Mouse (Mus musculus) forebrain, embryonic 12.5 days (tissue): Measurements from ENCODE around the gene Slc9a3r1. TPM values are rescaled to one million over a fixed set of nuclear protein-coding genes. Genes with fewer than 3 reads are reported as not detected.

Experiments
- ATAC-seq: fragments of 200-750 bp; cut with Nextera tagmentation; 2 replicates; pipeline ENCODE4 v1.8.0; 2017; ENCODE audit warnings: moderate TSS enrichment; ENCODE audit not compliant: low FRiP score
- H3K27ac ChIP-seq: fragments of 300-500 bp; sonication (generic); 2 replicates; pipeline ENCODE4 v1.5.1; 2016; ENCODE audit warnings: mild to moderate bottlenecking
- H3K27me3 ChIP-seq: fragments of 300-500 bp; sonication (generic); 2 replicates; pipeline ENCODE4 v1.6.1; 2016; ENCODE audit warnings: mild to moderate bottlenecking
- H3K36me3 ChIP-seq: fragments of 300-500 bp; sonication (generic); replicated peaks from 2 replicates; pipeline ENCODE4 v1.6.1; 2016; ENCODE audit warnings: mild to moderate bottlenecking
- H3K4me1 ChIP-seq: fragments of 300-500 bp; sonication (generic); 2 replicates; pipeline ENCODE4 v1.6.1; 2016
- H3K4me2 ChIP-seq: fragments of 300-500 bp; sonication (generic); 2 replicates; pipeline ENCODE4 v1.6.1; 2016; ENCODE audit warnings: mild to moderate bottlenecking, moderate library complexity
- H3K4me3 ChIP-seq: fragments of 300-500 bp; sonication (generic); replicated peaks from 2 replicates; pipeline ENCODE4 v1.5.1; 2016; ENCODE audit warnings: mild to moderate bottlenecking
- H3K9ac ChIP-seq: fragments of 300-500 bp; sonication (generic); 2 replicates; pipeline ENCODE4 v1.6.1; 2016; ENCODE audit warnings: mild to moderate bottlenecking
- H3K9me3 ChIP-seq: fragments of 300-500 bp; sonication (generic); 2 replicates; pipeline ENCODE4 v1.6.1; 2016
- WGBS: fragments of 180-500 bp; shearing (Covaris S2); methylation state at CpG from one replicate; pipeline ENCODE4 v1.1.7; 2016; 5-methylcytosine and 5-hydroxymethylcytosine counted together
- polyA plus RNA-seq: library from polyadenylated mRNA; unstranded; fragments of >200 nt; fragmentation: Nextera tagmentation; extraction: Ambion mirVana; gene quantifications from 2 replicates; pipeline ENCODE4 v1.2.1, GENCODE M21; 2016

Gene Slc9a3r1
- polyA plus RNA-seq, 1 experiment from 2014 or later, result 31.3 TPM

DNA sequence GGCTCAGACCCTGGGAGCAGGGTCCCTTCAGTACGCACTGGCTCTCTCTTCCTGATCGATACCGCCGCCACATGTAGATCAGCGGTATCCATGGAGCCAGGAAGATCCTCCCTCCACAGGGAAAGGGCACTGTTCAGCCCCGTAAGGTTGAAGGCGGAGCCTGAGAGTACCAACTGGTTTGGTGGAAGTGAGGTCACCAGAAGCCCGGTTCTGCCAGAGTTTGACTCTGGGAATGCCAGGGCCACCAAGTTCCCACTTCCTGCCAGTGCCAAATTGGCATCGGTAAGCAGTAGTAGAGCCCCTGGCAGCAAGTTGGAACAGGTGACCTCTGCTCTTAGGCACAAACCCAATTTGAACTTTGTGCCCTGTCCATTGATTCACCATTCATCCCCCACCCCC is 1.8 kb downstream of the Slc9a3r1 start:
- Histone ChIP-seq H3K4me1 (peaks cover 33% of the 10 kb centered on the region), H3K4me2 (peak overlapping the region; percentile 82), H3K27me3 (peaks cover 52% of the 10 kb centered on the region), H3K4me3 (peak overlapping the region; percentile 62), H3K9ac (peak overlapping the region; percentile 65; the same call in 1 of the 2 replicates), H3K9me3 (no peaks in the 10 kb centered on the region), H3K36me3 (no peaks in the 10 kb centered on the region), H3K27ac (no peak overlapping the region)
- no peak for ATAC-seq
- 2% methylated on average over 8 of the region's 9 CpGs for WGBS

DNA sequence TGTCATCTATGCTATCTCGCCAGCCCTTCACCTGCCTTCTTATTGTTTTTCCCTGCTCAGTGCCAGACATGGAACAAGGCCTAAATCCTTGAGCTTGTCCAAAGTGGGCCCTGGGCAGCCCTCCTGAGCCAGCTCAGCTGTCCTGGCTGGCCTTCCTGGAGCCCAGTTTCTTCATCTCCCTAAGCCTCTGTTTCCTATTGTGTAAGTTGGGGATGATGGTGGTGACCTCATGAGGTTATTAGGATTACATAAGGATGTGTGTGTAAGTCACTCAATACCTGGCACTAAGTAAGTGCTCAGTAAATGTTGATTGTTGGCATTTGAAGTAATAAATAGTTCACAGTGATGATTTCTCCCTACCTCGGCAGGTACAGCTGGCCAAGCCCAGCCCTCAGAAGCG is 3.6 kb downstream of the Slc9a3r1 start:
- no peak for ATAC-seq
- no peak overlapping the region for H3K4me3 ChIP-seq
- no peak overlapping the region for H3K4me2 ChIP-seq
- no peaks in the 10 kb centered on the region for H3K9me3 ChIP-seq
- no peaks in the 10 kb centered on the region for H3K36me3 ChIP-seq
- H3K27me3 ChIP-seq, result peaks cover 48% of the 10 kb centered on the region
- no peak overlapping the region for H3K27ac ChIP-seq
- 93% methylated on average over 3 of the region's 3 CpGs for WGBS
- peaks cover 33% of the 10 kb centered on the region for H3K4me1 ChIP-seq
- no peak overlapping the region for H3K9ac ChIP-seq

GRCm38 (mm10) chr11:115167631-115168249 is 4.6 kb downstream of the Slc9a3r1 start:
- no peak for ATAC-seq
- Histone ChIP-seq H3K27ac (no peak overlapping the region), H3K4me1 (peaks cover 35% of the 10 kb centered on the region), H3K9me3 (no peaks in the 10 kb centered on the region), H3K36me3 (no peaks in the 10 kb centered on the region), H3K4me2 (no peak overlapping the region), H3K9ac (no peak overlapping the region), H3K27me3 (peaks cover 48% of the 10 kb centered on the region), H3K4me3 (no peak overlapping the region)
- 88% methylated on average over 8 of the region's 8 CpGs for WGBS

DNA sequence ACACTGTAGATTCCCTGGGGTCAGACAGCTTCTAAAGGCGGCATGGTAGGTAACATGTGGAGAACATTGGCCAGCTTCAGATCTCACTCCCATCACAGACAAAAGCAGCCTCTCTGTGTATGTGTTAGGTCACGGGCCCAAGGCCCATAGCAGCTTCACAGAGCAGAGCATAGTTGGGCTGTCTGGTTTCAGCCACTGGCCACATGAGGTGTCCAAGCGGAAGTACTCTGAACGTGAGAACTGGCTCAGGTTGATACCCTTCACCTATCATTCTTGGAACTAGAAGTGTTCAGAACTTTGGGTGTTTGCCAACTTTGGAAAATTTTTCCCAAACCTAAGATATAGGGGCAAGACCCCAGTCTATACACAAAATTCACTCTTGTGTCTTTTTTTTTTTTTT is 6.3 kb downstream of the Slc9a3r1 start:
- peaks cover 53% of the 10 kb centered on the region for H3K27me3 ChIP-seq

DNA sequence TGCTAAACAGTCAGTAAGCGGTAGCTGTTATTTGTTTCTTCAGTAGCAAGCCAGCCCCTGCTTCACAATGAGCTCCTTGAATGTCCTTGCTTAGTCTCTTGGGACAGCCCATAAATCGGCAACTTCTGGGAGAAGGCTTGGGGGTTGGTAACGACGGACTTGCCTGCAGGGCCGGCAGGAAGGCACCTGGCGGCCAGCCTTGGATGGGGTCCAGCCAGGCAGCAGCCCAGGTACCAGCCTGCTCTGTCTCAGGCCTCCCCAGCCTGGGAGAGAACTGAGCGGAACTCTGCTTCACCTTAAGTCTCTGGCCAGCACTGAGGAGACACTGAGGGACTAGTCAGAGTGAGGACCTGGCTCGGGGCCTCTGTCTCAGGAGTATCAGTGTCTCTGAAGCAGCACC is 8.0 kb downstream of the Slc9a3r1 start:
- ATAC-seq, result no peak
- WGBS, result 45% methylated on average over 8 of the region's 8 CpGs
- no peak overlapping the region for H3K27ac ChIP-seq
- H3K4me3 ChIP-seq, result no peak overlapping the region
- H3K9me3 ChIP-seq, result no peaks in the 10 kb centered on the region
- H3K27me3 ChIP-seq, result peaks cover 51% of the 10 kb centered on the region
- H3K4me2 ChIP-seq, result no peak overlapping the region
- no peak overlapping the region for H3K9ac ChIP-seq
- H3K4me1 ChIP-seq, result peaks cover 40% of the 10 kb centered on the region
- no peaks in the 10 kb centered on the region for H3K36me3 ChIP-seq

More for the DNA sequence above, 6.3 kb downstream of the Slc9a3r1 start:
- Histone ChIP-seq H3K4me1 (peaks cover 37% of the 10 kb centered on the region), H3K4me3 (no peak overlapping the region), H3K36me3 (no peaks in the 10 kb centered on the region), H3K9me3 (no peaks in the 10 kb centered on the region), H3K27ac (no peak overlapping the region), H3K4me2 (no peak overlapping the region), H3K9ac (no peak overlapping the region)
- no peak for ATAC-seq
- 89% methylated on average over 4 of the region's 4 CpGs for WGBS

- Histone ChIP-seq H3K27ac (peak overlapping the region; percentile 9; the same call in 1 of the 2 replicates), H3K4me3 (no peak overlapping the region), H3K4me2 (no peak overlapping the region), H3K4me1 (peaks cover 57% of the 10 kb centered on the region), H3K9me3 (no peaks in the 10 kb centered on the region), H3K27me3 (peaks cover 52% of the 10 kb centered on the region), H3K36me3 (no peaks in the 10 kb centered on the region), H3K9ac (no peak overlapping the region)
- 25% methylated on average over 4 of the region's 4 CpGs for WGBS
- ATAC-seq, result no peak
These were observed 9.7 kb downstream of the Slc9a3r1 start for GRCm38 (mm10) chr11:115172825-115173287.

- Histone ChIP-seq H3K4me2 (no peak overlapping the region), H3K27me3 (peaks cover 52% of the 10 kb centered on the region)
These were observed 10.6 kb downstream of the Slc9a3r1 start for GRCm38 (mm10) chr11:115173549-115174339.

GRCm38 (mm10) chr11:115176399-115177190 is 13.5 kb downstream of the Slc9a3r1 start:
- ATAC-seq, result no peak
- peaks cover 44% of the 10 kb centered on the region for H3K27me3 ChIP-seq
- no peak overlapping the region for H3K9ac ChIP-seq
- 0 out of 2 replicates have a peak overlapping the region, but pooled peaks have one; percentile 31 for H3K27ac ChIP-seq
- no peaks in the 10 kb centered on the region for H3K9me3 ChIP-seq
- WGBS, result 60% methylated on average over 24 of the region's 24 CpGs
- H3K4me1 ChIP-seq, result peaks cover 63% of the 10 kb centered on the region
- H3K4me2 ChIP-seq, result no peak overlapping the region
- no peaks in the 10 kb centered on the region for H3K36me3 ChIP-seq
- no peak overlapping the region for H3K4me3 ChIP-seq

More at GRCm38 (mm10) chr11:115173549-115174339, 10.6 kb downstream of the Slc9a3r1 start:
- Histone ChIP-seq H3K4me1 (peaks cover 63% of the 10 kb centered on the region), H3K9ac (no peak overlapping the region), H3K36me3 (no peaks in the 10 kb centered on the region), H3K27ac (no peak overlapping the region), H3K4me3 (no peak overlapping the region; the same call in 1 of the 2 replicates), H3K9me3 (no peaks in the 10 kb centered on the region)
- 13% methylated on average over 16 of the region's 16 CpGs for WGBS
- no peak for ATAC-seq

DNA sequence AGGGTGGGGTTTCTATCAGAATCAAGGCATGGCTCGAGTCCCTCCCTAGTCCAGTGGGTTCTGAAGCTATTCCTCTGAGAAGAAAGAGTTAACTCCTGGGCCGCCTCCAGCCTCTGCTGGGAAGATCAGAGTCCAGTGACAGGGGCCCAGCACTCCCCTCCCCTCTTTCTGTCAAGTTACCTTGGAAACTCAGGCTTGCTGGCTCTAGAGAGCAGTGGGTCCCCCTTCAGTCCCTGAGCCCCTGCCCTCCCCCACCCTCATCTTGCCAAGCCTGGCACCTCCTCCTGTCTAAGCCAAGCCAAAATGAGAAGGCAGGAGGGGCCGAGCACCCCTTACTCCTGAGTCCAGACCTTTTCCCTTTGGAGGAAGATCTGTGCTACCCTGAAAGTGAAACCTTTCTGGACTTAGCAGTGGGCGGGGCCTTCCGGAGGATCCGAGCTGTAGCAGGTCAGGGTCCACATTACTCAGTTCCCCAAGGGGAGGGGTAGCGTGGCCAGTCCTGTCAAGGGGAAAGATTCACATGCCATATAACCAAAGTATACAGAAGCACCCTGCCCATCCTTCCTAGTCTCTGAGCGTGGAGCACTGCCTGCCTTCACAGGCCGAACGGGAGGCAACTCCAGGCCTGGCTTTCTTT is 14.5 kb downstream of the Slc9a3r1 start:
- H3K9me3 ChIP-seq, result no peaks in the 10 kb centered on the region
- ATAC-seq, result peak; percentile 58
- peaks cover 55% of the 10 kb centered on the region for H3K4me1 ChIP-seq
- 0 out of 2 replicates have a peak overlapping the region, but pooled peaks have one; percentile 31 for H3K27ac ChIP-seq
- peak overlapping the region; percentile 31 for H3K4me2 ChIP-seq
- H3K9ac ChIP-seq, result no peak overlapping the region
- H3K27me3 ChIP-seq, result peaks cover 33% of the 10 kb centered on the region
- H3K4me3 ChIP-seq, result no peak overlapping the region
- H3K36me3 ChIP-seq, result no peaks in the 10 kb centered on the region
- 26% methylated on average over 10 of the region's 10 CpGs for WGBS

DNA sequence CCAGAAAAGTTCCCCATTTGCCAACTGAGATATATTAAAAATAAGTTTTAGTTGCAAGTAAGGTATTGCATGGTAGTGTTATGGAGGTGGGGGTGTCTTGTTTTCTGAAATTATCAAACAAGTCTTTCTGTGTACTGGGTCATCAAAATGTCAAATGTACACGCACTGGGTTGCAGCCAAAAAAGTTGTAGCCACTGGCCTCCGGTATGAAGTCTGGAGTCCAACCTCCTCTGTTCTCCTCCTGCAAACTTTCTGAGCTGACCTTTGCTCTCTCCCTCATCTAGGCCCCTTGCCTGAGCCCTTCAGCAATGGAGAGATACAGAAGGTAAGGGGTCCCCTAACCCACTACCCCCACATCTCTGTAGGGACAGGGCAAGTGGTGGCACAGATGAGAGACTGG is 15.6 kb downstream of the Slc9a3r1 start:
- no peak overlapping the region for H3K27ac ChIP-seq
- WGBS, result 86% methylated on average over 2 of the region's 2 CpGs
- no peaks in the 10 kb centered on the region for H3K36me3 ChIP-seq
- H3K4me3 ChIP-seq, result no peak overlapping the region
- H3K4me1 ChIP-seq, result peaks cover 45% of the 10 kb centered on the region
- no peak overlapping the region for H3K9ac ChIP-seq
- H3K4me2 ChIP-seq, result no peak overlapping the region
- no peaks in the 10 kb centered on the region for H3K9me3 ChIP-seq
- no peak for ATAC-seq
- peaks cover 25% of the 10 kb centered on the region for H3K27me3 ChIP-seq

DNA sequence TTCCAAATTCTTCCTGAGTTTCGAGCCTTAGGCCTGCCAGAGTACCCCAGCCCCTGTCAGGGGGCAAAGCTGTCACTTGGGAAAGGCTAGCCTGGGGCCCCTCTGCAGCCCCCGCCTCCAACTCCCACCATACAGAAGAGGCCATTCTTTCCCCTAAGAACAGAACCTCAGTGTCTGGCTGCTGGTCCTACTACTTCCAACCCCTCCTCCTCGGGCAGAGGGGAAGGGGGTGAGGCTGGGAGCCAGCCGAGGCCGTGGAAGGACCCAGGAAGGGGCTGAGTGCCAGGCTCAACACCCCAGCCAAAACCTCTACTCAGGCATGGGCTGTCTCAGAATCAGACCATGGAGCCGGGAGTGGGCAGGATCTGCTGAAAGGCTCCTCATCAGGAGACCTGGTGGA is 16.1 kb downstream of the Slc9a3r1 start:
- H3K27ac ChIP-seq, result no peak overlapping the region
- peaks cover 40% of the 10 kb centered on the region for H3K4me1 ChIP-seq
- H3K4me2 ChIP-seq, result no peak overlapping the region
- H3K9me3 ChIP-seq, result no peaks in the 10 kb centered on the region
- WGBS, result 72% methylated on average over 6 of the region's 6 CpGs
- no peak overlapping the region for H3K9ac ChIP-seq
- H3K27me3 ChIP-seq, result peaks cover 20% of the 10 kb centered on the region
- no peak overlapping the region for H3K4me3 ChIP-seq
- ATAC-seq, result no peak
- H3K36me3 ChIP-seq, result no peaks in the 10 kb centered on the region

DNA sequence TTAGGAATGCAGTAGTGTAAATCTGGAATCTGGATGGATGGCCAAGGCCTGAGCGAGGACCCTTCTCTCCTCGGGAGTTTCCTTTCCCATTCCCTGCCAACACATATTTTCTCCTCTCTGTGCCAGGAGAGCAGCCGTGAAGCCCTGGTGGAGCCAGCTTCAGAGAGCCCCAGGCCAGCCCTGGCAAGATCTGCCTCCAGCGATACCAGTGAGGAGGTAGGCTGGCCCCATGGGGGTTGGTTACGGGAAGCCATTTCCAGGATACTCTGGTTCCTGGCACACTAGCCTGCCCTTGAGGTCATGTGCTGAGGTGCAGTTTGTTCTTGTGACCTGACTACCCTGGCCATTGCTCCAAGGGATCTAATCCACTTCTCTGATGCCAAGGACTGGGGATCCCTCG is 16.7 kb downstream of the Slc9a3r1 start:
- no peak overlapping the region for H3K4me2 ChIP-seq
- H3K9ac ChIP-seq, result no peak overlapping the region
- peaks cover 13% of the 10 kb centered on the region for H3K27me3 ChIP-seq
- 88% methylated on average over 6 of the region's 6 CpGs for WGBS
- no peak overlapping the region for H3K4me3 ChIP-seq
- peaks cover 33% of the 10 kb centered on the region for H3K4me1 ChIP-seq
- H3K9me3 ChIP-seq, result no peaks in the 10 kb centered on the region
- ATAC-seq, result no peak
- no peak overlapping the region for H3K27ac ChIP-seq
- no peaks in the 10 kb centered on the region for H3K36me3 ChIP-seq
